Mouse (Mus musculus) heart, embryonic 12.5 days (tissue): ENCODE results near the gene Rev1. TPM values are rescaled to one million over a fixed set of nuclear protein-coding genes. Genes with fewer than 3 reads are reported as not detected.
"Not testable (repeated sequence)": the region's sequence is repeated elsewhere in the genome, so short reads cannot be mapped to it uniquely, and the experiment has no call there.

Experiments
- ATAC-seq: fragments of 200-750 bp; cut with Nextera tagmentation; 2 replicates; pipeline ENCODE4 v1.8.0; 2017; ENCODE audit warnings: moderate TSS enrichment, moderate library complexity; ENCODE audit not compliant: insufficient number of reproducible peaks, low FRiP score
- H3K27ac ChIP-seq: fragments of 300-500 bp; sonication (generic); 2 replicates; pipeline ENCODE4 v1.5.1; 2016; ENCODE audit warnings: mild to moderate bottlenecking, moderate library complexity; ENCODE audit not compliant: poor library complexity, severe bottlenecking
- H3K27me3 ChIP-seq: fragments of 300-500 bp; sonication (generic); replicated peaks from 2 replicates; pipeline ENCODE4 v1.6.1; 2016; ENCODE audit warnings: mild to moderate bottlenecking, moderate library complexity
- H3K36me3 ChIP-seq: fragments of 300-500 bp; sonication (generic); 2 replicates; pipeline ENCODE4 v1.6.1; 2016; ENCODE audit warnings: mild to moderate bottlenecking, moderate library complexity
- H3K4me1 ChIP-seq: fragments of 300-500 bp; sonication (generic); replicated peaks from 2 replicates; pipeline ENCODE4 v1.6.1; 2016; ENCODE audit warnings: mild to moderate bottlenecking
- H3K4me2 ChIP-seq: fragments of 300-500 bp; sonication (generic); 2 replicates; pipeline ENCODE4 v1.6.1; 2016; ENCODE audit warnings: mild to moderate bottlenecking, moderate library complexity
- H3K4me3 ChIP-seq: fragments of 300-500 bp; sonication (generic); 2 replicates; pipeline ENCODE4 v1.5.1; 2016; ENCODE audit warnings: mild to moderate bottlenecking
- H3K9ac ChIP-seq: fragments of 300-500 bp; sonication (generic); 2 replicates; pipeline ENCODE4 v1.6.1; 2016; ENCODE audit warnings: mild to moderate bottlenecking, moderate library complexity
- H3K9me3 ChIP-seq: fragments of 300-500 bp; sonication (generic); replicated peaks from 2 replicates; pipeline ENCODE4 v1.6.1; 2016; ENCODE audit warnings: mild to moderate bottlenecking, moderate library complexity
- WGBS: fragments of 180-500 bp; shearing (Covaris S2); methylation state at CpG from one replicate; pipeline ENCODE4 v1.1.7; 2016; 5-methylcytosine and 5-hydroxymethylcytosine counted together
- polyA plus RNA-seq: library from polyadenylated mRNA; unstranded; fragments of >200 nt; fragmentation: Nextera tagmentation; extraction: Ambion mirVana; gene quantifications from 2 replicates; pipeline ENCODE4 v1.2.1, GENCODE M21; 2016

The Rev1 gene
- polyA plus RNA-seq, 1 experiment from 2014 or later = 30.6 TPM

DNA sequence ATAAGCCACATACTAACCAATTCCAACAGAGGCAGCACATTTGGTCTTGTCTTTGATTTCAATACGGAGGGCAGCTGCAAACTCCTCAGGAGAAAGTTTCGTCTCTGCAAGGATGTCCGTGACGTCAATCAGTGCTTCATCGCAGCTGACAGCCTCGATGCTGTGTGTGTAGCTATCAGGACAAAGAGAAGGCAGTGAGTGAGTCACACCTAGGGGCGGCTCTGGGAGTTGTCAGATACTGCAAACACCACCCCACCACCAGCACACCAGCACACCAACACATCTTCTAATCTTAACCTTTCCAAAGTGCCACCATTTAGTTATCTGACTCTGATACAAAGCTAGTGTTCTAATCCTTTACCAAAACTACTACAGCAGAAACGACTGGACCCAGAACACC lies 58.3 kb downstream of the Rev1 start:
- H3K4me3 ChIP-seq = no peak overlapping the region
- ATAC-seq = no peak
- no peaks in the 10 kb centered on the region for H3K27me3 ChIP-seq
- WGBS = 29% methylated on average over 8 of the region's 8 CpGs
- H3K4me2 ChIP-seq = no peak overlapping the region
- H3K27ac ChIP-seq = no peak overlapping the region
- H3K9me3 ChIP-seq = no peaks in the 10 kb centered on the region
- no peak overlapping the region for H3K9ac ChIP-seq
- peaks cover 10% of the 10 kb centered on the region; the same call in 1 of the 2 replicates for H3K4me1 ChIP-seq
- H3K36me3 ChIP-seq = peaks cover 46% of the 10 kb centered on the region

DNA sequence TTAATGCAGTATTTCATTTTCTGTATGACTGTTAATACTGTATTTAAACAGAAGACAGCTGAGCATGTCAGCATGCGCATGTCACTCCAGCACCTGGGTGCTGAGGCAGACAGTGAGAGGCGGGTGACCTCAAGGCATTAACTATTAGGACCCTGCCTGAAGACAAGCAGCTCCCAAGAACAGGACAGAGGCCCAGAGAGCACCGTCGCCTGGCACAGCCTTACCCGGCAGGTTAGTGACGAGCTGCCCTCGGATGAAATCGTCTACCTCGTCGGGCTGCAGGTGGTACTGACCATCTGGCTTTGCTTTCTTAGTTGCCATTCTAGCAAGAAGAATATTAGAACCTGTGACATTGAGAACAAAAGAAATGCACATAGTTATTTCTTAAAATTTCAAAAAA lies 62.3 kb downstream of the Rev1 start:
- WGBS = 95% methylated on average over 10 of the region's 10 CpGs
- peaks cover 6% of the 10 kb centered on the region; the same call in 1 of the 2 replicates for H3K4me1 ChIP-seq
- no peaks in the 10 kb centered on the region for H3K9me3 ChIP-seq
- no peak overlapping the region for H3K27ac ChIP-seq
- no peak for ATAC-seq
- no peaks in the 10 kb centered on the region for H3K27me3 ChIP-seq
- no peak overlapping the region for H3K4me2 ChIP-seq
- no peak overlapping the region for H3K4me3 ChIP-seq
- H3K9ac ChIP-seq = no peak overlapping the region
- H3K36me3 ChIP-seq = peaks cover 59% of the 10 kb centered on the region

DNA sequence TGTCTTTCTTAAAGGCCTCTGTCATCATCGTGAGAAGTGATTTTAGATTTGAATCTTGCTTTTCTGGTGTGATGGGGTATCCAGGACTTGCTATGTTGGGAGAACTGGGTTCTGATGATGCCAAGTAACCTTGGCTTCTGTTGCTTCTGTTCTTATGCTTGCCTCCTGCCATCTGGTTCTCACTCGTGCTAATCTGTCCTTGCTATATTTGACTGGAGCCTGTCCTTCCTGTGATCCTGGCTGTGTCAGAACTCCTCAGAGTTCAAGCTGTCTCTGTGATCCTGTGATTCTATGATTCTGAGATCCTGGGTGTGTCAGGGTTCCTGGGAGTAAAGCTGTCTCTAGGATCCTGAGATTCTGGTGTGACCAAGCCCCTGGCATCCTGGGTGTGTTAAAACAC lies 67.4 kb downstream of the Rev1 start:
- not testable (repeated sequence) for H3K9ac ChIP-seq, H3K4me1 ChIP-seq, H3K9me3 ChIP-seq, H3K4me2 ChIP-seq, ATAC-seq, H3K27me3 ChIP-seq, H3K4me3 ChIP-seq, H3K27ac ChIP-seq
- 81% methylated on average over 2 of the region's 2 CpGs for WGBS
- H3K36me3 ChIP-seq = peaks cover 62% of the 10 kb centered on the region

DNA sequence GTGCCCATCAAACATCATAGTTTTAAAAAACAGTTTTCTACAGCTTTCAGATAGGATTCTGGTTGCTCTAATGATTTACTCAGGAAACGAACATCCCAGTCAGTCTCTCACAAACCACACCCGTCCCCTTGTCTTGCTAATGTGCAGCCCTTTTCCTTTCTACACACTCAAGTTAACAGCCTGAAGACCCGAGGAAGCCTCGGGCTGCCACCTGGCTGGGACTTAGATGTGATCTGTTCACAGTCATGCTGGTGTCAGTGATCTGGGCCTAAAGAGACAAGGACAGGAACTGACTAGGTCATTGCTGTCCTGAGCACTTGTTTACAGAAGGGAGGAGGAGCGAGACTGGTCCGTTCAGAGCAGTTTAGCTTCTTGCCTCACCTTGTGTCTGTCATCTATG lies 71.2 kb downstream of the Rev1 start:
- ATAC-seq = no peak
- H3K9ac ChIP-seq = no peak overlapping the region
- H3K4me2 ChIP-seq = no peak overlapping the region
- no peak overlapping the region for H3K4me3 ChIP-seq
- H3K9me3 ChIP-seq = no peaks in the 10 kb centered on the region
- H3K4me1 ChIP-seq = no peaks in the 10 kb centered on the region
- H3K27ac ChIP-seq = no peak overlapping the region
- peaks cover 69% of the 10 kb centered on the region for H3K36me3 ChIP-seq
- H3K27me3 ChIP-seq = no peaks in the 10 kb centered on the region
- WGBS = 74% methylated on average over 6 of the region's 6 CpGs

DNA sequence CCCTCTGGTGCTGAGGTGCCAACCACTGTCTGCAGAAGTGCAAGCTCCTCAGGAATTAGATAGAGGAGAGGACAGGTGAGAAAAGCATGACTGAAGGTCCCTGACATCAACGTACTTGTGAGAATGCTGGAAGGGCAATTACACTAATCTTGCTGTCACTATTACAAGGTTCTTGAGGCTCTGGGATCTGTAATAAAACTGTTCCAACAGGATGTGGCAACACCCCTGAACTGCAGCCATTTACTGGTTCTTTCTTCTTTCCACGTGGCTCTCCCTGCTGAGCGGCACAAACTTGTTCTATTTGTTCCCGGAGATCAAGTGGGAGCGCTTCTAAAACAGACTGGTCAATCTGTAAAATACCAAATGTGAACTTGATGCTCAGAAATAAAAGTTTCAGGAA lies 74.4 kb downstream of the Rev1 start:
- WGBS = 83% methylated on average over 5 of the region's 5 CpGs
- Histone ChIP-seq H3K9ac (no peak overlapping the region), H3K36me3 (peaks cover 76% of the 10 kb centered on the region), H3K27ac (no peak overlapping the region), H3K4me2 (no peak overlapping the region), H3K9me3 (no peaks in the 10 kb centered on the region), H3K4me1 (no peaks in the 10 kb centered on the region), H3K27me3 (no peaks in the 10 kb centered on the region), H3K4me3 (no peak overlapping the region)
- ATAC-seq = no peak

DNA sequence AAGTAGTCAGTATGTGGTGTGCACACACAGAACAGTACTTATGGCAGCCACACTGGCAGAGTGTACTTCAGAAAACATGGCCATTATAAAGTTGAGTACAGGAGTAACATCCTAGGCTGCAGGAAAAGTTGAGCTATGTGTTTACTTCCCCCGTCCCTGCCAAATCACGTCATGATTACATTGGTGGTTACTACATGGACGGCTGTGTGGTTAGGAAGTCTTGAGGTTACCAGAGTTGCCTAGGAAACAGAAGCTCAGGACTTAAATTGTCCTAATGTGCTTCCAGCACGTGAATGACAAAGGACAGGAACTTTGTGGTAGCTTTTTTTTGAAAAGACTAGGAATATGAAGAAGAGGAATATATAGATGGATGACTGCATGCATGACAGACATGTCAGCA lies 80.0 kb downstream of the Rev1 start:
- H3K4me2 ChIP-seq = no peak overlapping the region
- H3K4me1 ChIP-seq = no peaks in the 10 kb centered on the region
- H3K36me3 ChIP-seq = peaks cover 92% of the 10 kb centered on the region
- WGBS = 73% methylated on average over 4 of the region's 4 CpGs
- ATAC-seq = no peak
- H3K9ac ChIP-seq = no peak overlapping the region
- no peak overlapping the region for H3K4me3 ChIP-seq
- H3K9me3 ChIP-seq = no peaks in the 10 kb centered on the region
- H3K27me3 ChIP-seq = no peaks in the 10 kb centered on the region
- no peak overlapping the region for H3K27ac ChIP-seq

DNA sequence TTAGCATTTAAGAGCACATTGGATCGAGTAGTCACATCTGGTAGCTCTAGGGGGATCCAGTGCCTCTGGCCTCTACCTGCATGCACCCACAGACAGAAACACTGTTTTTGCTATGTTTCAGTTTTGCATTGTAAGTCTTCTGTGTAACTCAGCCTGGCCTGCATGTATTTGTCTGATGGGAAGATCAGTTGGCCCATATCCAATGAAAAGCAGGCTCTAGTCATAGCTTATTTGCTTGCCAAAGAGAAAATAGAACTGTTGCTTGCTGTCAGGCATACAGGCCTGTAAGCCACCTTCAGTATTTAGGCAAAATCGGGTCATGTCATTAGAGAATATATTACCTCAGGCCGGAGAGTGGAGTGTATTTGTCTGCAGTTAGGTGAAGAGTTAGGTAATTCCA lies 81.5 kb downstream of the Rev1 start:
- Histone ChIP-seq H3K36me3 (peaks cover 84% of the 10 kb centered on the region), H3K9me3 (no peaks in the 10 kb centered on the region), H3K4me3 (no peak overlapping the region), H3K27me3 (no peaks in the 10 kb centered on the region), H3K4me2 (no peak overlapping the region), H3K27ac (no peak overlapping the region), H3K4me1 (no peaks in the 10 kb centered on the region), H3K9ac (no peak overlapping the region)
- 85% methylated on average over 3 of the region's 3 CpGs for whole genome bisulfite sequencing
- no peak for ATAC-seq

DNA sequence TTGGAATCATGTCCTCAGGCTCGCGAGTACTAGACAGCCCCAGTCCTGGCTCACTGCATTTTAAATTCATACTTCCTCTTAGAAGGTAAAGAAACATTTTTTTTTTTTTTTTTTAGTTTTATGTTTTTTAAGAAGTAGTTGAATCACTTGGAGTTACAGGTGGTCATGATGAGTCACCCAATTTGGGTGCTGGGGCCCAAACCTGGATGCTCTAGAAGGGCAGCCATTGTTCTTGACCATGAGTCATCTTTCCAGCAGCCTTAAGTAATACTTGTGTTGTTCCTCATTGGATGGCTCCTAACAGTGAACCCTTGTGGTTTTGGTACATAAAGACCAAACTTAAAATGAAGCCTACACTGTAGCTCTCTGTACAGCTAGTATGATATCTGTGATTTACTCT lies 90.7 kb downstream of the Rev1 start:
- ATAC-seq = no peak
- WGBS = 94% methylated on average over 2 of the region's 2 CpGs

DNA sequence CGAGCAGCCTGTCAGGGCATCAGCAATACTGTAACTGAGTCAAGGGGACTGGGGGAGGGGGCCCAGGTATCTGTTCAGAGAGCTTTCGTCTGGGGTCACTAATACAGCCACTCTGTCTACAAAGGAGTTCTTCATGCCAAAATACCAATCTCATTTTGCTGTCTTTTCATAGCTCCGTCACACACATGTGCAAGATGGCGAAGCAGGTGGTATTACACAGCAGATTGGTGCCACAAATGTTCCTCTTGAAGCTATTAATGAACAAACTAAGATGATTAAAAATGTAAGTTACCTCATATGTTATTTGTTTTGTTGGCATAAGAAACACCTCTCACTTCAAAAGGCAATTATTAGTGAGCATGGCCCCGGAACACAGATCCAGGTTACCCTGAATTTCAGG lies 92.2 kb downstream of the Rev1 start:
- no peak overlapping the region for H3K4me2 ChIP-seq
- no peaks in the 10 kb centered on the region for H3K27me3 ChIP-seq
- no peak overlapping the region for H3K9ac ChIP-seq
- H3K4me3 ChIP-seq = no peak overlapping the region
- no peaks in the 10 kb centered on the region for H3K4me1 ChIP-seq
- H3K27ac ChIP-seq = no peak overlapping the region
- no peak for ATAC-seq
- 85% methylated on average over 5 of the region's 5 CpGs for WGBS
- H3K36me3 ChIP-seq = peaks cover 75% of the 10 kb centered on the region
- H3K9me3 ChIP-seq = no peaks in the 10 kb centered on the region

More for the DNA sequence above, 90.7 kb downstream of the Rev1 start:
- Histone ChIP-seq H3K9me3 (no peaks in the 10 kb centered on the region), H3K36me3 (peaks cover 67% of the 10 kb centered on the region), H3K4me3 (no peak overlapping the region), H3K27me3 (no peaks in the 10 kb centered on the region), H3K9ac (no peak overlapping the region), H3K4me2 (no peak overlapping the region), H3K4me1 (no peaks in the 10 kb centered on the region), H3K27ac (no peak overlapping the region)

DNA sequence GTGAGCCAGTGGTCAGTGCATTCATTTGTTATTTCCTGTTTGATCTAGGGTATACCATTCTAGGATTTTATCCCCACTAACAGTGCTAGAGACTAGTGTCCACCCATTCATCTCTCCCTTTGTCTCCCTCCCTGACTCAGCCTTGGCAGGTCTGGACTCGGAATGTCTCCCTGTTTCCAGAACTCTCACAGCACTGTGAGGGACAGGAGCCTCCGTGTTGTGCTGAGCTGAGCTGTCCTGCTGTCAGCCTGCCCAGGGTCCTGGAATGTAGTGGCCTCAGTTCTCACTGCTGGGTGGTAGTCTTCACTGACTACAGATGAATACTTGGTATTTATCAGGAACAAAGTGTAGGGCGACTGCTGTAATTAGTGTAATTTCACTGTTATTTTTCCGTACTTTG lies 94.1 kb downstream of the Rev1 start:
- Histone ChIP-seq H3K27ac (no peak overlapping the region), H3K9ac (no peak overlapping the region), H3K9me3 (no peaks in the 10 kb centered on the region), H3K4me3 (no peak overlapping the region), H3K27me3 (no peaks in the 10 kb centered on the region), H3K4me1 (no peaks in the 10 kb centered on the region), H3K4me2 (no peak overlapping the region), H3K36me3 (peaks cover 70% of the 10 kb centered on the region)
- 83% methylated on average over 4 of the region's 4 CpGs for WGBS
- ATAC-seq = no peak

DNA sequence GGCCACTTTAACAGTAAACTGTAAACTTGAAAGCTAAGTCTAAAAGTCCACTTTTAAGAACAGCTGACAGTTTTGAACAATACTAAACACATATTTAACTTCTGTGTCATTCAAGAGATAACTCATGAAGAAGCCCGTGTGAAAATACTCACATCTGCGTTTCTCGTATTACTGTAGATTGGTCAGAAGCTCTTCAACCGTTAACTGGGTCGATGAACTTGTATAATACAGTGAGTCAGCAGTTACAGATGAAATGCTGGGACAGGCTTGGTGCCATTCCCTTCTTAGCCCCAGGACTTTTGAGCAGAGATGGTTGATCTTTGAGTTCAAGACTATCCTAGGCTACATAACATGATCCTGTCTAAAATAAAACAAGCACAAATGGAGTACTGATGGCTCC lies 98.2 kb downstream of the Rev1 start:
- H3K9ac ChIP-seq = no peak overlapping the region
- H3K27ac ChIP-seq = no peak overlapping the region
- no peak overlapping the region for H3K4me3 ChIP-seq
- ATAC-seq = no peak
- H3K9me3 ChIP-seq = no peaks in the 10 kb centered on the region
- H3K4me1 ChIP-seq = no peaks in the 10 kb centered on the region
- H3K27me3 ChIP-seq = no peaks in the 10 kb centered on the region
- 92% methylated on average over 5 of the region's 5 CpGs for WGBS
- H3K4me2 ChIP-seq = no peak overlapping the region
- H3K36me3 ChIP-seq = peaks cover 50% of the 10 kb centered on the region

DNA sequence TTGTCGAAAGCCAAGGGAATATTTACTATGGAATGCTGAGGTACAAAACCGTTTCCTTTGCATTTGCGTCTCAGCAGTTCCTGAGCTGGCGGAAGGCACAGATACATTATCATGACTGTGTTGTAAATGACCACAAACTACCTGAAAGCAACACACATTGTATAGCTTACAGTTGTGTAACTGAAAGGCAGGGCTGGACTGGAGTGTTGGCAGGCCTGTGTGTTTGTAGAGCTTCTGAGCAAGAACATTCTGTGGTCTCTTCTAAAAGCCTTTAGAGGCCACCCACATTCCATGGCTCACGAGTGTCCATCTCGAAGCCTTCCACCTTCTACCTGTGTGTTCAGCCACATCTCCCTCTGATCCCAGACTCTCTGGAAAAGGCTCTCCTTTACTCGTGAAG lies 102.3 kb downstream of the Rev1 start:
- H3K9me3 ChIP-seq = no peaks in the 10 kb centered on the region
- H3K27ac ChIP-seq = no peak overlapping the region
- H3K4me3 ChIP-seq = no peak overlapping the region
- H3K4me1 ChIP-seq = no peaks in the 10 kb centered on the region
- H3K36me3 ChIP-seq = peaks cover 49% of the 10 kb centered on the region
- H3K4me2 ChIP-seq = no peak overlapping the region
- ATAC-seq = no peak
- no peaks in the 10 kb centered on the region for H3K27me3 ChIP-seq
- WGBS = 90% methylated on average over 7 of the region's 7 CpGs
- H3K9ac ChIP-seq = no peak overlapping the region
